Mouse (Mus musculus): ENCODE results near the gene Cdc42bpb.

The Cdc42bpb gene

DNA sequence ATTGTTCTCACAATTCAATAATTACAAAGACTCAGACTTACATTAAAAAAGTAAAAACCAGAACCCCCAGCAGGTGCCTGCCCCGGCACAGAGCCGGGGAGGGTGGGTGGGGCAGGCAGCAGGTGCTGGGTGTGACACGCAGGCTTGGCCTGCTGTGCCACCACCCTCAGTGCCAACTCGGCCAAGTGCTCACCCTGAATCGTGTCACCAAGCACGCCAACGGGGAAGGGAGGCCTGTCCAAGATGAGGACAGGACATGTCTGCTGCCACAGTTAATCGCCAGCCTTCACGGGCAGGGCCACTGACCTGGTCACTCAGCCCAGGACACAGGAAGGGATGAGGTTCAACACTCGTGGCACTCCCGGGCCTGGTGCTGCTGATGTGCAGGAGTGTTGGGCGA, 84.5 kb downstream of the Cdc42bpb start:
- DNase-seq (ENCODE audit: low read depth, low spot score): no peak

- no peak for DNase-seq (ENCODE audit: low read depth, low spot score)
Measured at GRCm38 (mm10) chr12:111284532-111284931, 93.0 kb downstream of the Cdc42bpb start.

GRCm38 (mm10) chr12:111283573-111283972, 93.9 kb downstream of the Cdc42bpb start:
- no peak for DNase-seq (ENCODE audit: low read depth, low spot score)

DNA sequence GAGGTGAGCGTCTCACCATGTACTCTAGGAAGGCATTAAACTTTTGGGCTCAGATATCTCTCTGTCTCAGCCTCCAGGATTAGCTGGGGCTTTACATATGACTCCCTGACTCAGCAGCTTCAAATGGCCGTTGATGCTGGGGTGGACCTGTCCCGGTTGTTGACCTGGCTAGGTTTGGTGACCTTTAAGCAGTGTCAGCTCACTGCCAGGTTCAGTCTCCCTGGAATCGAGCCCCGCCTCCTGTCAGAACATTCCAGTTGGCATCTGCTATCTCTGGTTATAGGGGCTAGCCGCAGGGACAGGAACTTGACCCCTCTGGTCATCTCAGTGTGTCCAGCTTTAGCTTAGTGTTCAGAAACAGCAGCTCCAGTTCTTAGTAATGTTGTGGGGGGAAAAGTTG, 101.1 kb downstream of the Cdc42bpb start:
- DNase-seq (ENCODE audit: low read depth, low spot score): no peak

DNA sequence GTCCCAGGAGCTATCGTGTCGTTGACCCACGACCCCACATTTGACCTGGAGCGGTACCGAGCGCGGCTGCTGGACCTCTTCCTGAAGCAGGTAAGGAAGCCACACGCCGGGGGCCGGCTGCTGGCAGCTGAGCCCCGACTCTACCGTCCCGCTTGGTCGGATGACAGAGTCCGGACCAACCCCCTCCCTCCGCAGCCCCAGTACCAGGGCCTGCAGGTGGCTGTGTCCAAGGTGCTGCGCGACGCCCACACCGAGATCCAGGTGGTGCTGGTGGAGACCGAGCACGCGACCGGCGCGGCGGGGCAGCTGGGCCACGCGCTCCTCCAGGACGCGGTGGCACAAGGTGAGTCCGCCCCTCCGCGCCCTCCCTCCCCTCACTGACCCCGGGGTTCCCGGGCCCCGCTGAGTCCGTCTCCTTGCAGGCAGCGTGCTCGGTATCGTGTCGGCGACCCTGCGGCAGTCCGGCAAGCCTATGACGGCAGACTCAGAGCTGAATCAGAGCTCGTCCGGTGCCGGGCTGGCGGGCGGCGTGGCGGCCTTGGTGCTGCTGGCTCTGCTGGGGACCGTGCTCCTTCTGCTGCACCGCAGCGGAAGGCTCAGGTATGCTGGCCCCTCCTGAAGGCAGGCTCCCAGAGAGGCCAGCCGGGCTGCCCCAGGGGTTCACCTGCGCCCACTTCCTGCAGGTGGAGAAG, 102.2 kb downstream of the Cdc42bpb start:
- no peak for DNase-seq (ENCODE audit: low read depth, low spot score)

DNA sequence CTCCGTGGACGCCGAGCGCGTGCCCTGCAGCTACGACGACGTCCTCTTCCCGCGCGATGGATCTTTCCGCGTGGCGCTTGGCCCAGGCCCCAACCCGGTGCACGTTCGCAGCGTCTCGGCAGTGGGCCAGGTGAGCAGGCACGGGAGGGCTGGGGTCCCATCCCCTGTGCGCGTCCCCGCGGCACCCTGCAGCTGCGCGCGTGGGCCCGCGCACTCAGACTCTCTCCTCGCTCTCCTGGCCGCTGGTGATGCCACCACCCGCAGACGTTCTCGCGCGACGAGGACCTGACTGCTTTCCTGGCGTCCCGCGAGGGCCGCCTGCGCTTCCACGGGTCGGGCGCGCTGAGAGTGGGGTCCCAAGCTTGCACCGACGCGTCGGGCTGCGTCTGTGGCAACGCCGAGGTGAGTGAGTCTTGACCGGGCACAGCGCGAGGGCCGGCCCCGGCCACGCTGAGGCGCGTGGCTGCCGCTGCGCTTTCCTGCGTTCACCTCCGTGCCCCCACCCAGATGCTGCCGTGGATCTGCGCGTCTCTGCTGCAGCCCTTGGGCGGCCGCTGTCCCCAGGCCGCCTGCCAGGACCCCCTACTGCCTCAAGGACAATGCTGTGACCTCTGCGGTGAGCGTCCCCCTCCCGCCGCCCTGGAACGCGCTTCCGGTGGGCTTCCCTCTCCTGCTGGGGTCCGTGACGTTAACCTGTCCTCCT, 102.9 kb downstream of the Cdc42bpb start:
- no peak for DNase-seq (ENCODE audit: low read depth, low spot score)

DNA sequence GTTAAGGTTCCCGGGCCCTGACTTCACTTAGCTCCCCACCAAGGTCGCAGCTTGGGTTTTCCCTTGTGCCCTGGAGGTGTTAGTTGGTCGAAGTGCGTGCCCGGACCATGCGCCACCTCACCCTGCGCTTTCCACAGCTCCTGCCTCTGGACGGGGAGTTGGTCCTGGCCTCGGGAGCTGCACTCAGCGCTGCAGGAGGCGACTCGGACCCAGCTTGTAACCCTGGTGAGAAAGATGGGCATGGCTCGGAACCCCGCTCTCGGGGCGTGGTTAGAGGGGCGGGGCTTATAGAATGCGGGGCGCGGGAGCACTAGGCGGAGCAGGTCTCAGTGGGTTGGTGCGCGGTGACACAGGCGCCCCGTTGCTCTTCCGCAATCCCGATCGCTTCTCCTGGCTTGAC, 103.5 kb downstream of the Cdc42bpb start:
- no peak for DNase-seq (ENCODE audit: low read depth, low spot score)

- DNase-seq (ENCODE audit: low read depth, low spot score): peak; percentile 84
Measured at GRCm38 (mm10) chr12:111272420-111272819, 105.1 kb downstream of the Cdc42bpb start.

DNA sequence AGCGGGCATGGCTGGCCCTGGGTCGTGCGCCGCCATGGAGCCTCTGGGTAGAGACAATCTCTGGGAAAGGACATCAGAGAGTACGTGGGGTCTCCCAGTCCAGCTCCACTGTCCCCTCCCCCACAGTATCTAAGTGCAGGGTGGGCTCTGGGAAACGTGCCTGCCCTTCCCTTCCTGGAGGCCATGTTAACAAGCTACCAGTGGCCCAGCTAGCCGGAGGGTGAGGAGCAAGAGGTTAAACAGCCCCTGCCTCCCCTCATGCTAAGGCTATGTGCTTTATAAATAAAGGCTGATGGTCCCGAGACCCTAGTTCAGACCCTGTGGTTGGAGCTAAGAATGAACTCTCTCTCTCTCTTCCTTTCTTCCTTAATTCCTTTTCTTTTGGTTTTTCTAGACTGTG, 105.6 kb downstream of the Cdc42bpb start:
- no peak for DNase-seq (ENCODE audit: low read depth, low spot score)

- DNase-seq (ENCODE audit: low read depth, low spot score): no peak
Measured at GRCm38 (mm10) chr12:111271406-111271805, 106.1 kb downstream of the Cdc42bpb start.

DNA sequence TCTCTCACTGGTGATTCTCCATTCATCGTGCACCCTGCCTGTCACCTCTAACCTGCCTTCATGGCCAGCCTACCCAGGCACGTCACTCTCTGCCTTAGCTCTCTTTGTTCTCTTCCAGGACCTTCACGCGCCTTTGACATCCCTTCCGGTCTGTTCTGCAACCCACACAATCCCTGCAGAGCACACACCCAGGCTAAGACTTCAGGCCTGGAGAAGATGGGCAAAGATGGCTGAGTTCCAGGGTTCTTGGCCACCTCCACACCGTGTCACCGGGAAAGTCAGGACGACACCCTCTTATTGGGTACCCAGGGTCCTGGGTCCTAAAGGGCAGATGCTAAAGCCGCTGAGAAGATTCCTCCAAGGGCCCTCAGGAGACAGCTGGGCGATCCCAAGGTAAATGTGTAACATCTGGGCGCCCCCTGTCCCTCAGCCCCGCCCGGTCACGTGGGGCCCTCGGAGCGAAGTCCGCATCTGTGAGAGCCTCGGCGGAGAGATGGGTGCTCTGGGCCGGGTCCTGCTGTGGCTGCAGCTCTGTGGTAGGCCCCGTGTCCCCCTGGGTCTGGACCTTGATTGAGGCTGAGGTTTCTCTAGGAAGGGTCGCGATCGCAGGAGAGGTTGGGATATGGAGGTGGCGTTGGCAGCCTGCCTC, 106.8 kb downstream of the Cdc42bpb start, which contains the start of gene Amn:
Gene Amn (plus strand): TSS at position 467 of the 649 bp plus-strand sequence.
- no peak for DNase-seq (ENCODE audit: low read depth, low spot score)

- no peak for DNase-seq (ENCODE audit: low read depth, low spot score)
Measured at GRCm38 (mm10) chr12:111267673-111268325, 109.7 kb downstream of the Cdc42bpb start.

- DNase-seq (ENCODE audit: low read depth, low spot score): no peak
Measured at GRCm38 (mm10) chr12:111266592-111266991, 110.9 kb downstream of the Cdc42bpb start.

- DNase-seq (ENCODE audit: low read depth, low spot score): no peak
Measured at GRCm38 (mm10) chr12:111265212-111265611, 112.3 kb downstream of the Cdc42bpb start.

DNA sequence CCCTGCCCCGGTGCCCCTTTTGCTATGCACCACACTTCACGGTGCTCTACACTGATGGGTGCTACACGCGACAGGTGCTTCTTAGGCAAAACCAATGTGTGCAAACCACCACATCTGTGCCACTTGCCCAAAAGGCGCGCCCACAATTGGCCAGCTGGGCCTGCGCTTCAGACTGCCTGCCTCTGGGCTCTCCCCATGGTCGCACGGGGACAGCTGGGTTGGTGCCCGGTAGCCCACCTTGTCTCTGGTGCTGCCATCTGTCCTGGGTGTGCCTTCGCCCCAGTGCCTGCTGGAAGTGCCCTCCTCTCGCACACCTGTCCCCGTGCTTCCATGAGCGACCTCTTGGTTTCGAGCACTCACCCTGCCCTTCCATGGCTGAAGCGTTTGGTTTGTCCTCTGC, 113.9 kb downstream of the Cdc42bpb start:
- no peak for DNase-seq (ENCODE audit: low read depth, low spot score)

DNA sequence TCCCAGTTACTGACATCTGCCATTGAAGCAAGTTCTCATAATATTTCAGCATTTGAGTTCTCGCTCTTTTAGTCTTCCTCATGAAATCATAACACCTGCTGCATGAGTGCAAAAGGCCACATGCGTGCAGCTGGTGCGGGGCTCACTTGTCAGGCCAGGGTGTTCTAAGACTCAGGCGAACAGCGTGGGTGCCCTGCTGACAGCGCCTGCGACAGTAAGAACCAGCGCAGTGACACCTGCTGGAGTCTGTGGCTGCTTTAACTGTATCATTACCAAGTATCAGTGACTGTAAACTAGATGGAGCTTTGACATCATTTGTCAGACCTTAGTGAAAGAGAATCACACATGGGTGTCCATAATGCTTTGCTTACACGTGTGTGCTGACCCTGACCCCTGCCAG, 126.3 kb downstream of the Cdc42bpb start:
- DNase-seq (ENCODE audit: low read depth, low spot score): no peak

DNA sequence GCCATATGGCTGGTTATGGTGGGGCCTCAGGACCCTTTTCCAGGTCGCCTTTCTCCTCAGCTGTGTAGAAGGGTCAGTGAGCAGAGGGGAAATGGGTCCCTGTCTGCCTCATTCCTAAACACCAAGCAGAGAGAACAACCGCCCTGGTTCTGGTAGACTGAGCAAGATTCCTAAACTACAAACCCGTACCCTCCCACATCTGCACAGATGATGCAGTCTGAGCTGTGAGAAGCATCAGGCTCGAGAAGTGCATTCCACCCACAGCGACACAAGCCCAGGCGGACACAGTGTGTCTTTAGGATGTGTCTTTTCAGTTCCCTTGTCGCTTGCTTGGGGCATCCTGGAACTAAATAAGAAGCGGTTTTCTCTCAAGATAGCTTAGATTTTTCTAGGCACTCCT, 127.4 kb downstream of the Cdc42bpb start:
- no peak for DNase-seq (ENCODE audit: low read depth, low spot score)

GRCm38 (mm10) chr12:111249095-111249494, 128.4 kb downstream of the Cdc42bpb start:
- DNase-seq (ENCODE audit: low read depth, low spot score): no peak

GRCm38 (mm10) chr12:111246808-111247464, 130.6 kb downstream of the Cdc42bpb start:
- no peak for DNase-seq (ENCODE audit: low read depth, low spot score)

DNA sequence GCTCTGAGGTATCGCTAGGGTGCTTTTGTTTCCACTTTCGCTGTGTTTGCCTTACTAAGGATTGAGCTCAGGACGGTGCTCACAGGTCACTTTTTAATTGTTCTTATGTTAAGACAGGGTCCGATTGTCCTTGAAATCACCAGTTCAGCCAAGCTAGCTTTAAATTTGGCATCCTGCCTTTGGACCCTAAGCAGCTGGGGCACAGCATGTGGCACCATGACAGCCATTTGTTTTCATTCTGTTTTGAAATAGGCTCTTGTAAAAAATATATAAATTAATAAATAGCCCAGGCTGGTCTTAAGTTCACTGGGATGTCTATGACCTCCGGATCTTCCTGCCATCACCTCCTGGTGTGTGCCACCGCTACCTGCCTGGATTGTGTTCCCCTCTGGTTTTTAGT, 132.4 kb downstream of the Cdc42bpb start:
- no peak for DNase-seq (ENCODE audit: low read depth, low spot score)

DNA sequence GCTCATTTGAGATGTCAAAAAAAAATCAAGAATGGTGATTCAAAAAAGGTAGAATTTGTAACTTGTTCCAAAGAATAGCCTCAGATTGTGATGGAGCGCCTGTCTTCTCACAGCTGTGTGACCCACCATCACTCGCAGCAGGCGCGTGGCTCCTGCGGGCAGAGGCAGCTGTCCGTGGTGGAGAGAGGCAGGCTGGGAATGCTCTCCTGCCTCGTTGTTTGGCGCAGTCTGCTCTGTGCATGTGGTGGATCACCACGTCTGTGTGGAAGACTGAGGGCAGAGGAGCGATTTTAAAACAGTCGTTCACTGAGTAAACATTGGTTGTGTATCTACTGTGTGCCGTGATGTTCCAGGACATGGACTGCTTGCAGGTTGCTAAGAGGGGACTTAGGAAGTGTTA, 133.8 kb downstream of the Cdc42bpb start:
- DNase-seq (ENCODE audit: low read depth, low spot score): no peak
